24 mouse cellular contexts compared by ENCODE assay signal in genomic region chr12:57842813-57843212, GRCm38 (mm10).
DNase-seq lines count a peak whose midpoint lies in the region; ATAC-seq and TF ChIP-seq lines count a peak whose summit lies in the region.
"Had no signal": no experiment of that assay in that cellular context is flagged by ENCODE, and none has a peak within 500 bp of the region (broad histone marks: within the 10 kb centered on the region; RNA-seq: fewer than 3 reads in every experiment).

No protein-coding gene starts in this region.

- H3K9me3 ChIP-seq in embryonic facial prominence, embryonic 14.5 days (ENCODE audit: control insufficient read depth, low read length): no peaks in the 10 kb centered on the region
- no peaks in the 10 kb centered on the region for H3K9me3 ChIP-seq in embryonic facial prominence, embryonic 10.5 days
- no peaks in the 10 kb centered on the region for H3K9me3 ChIP-seq in hindbrain, embryonic 14.5 days (ENCODE audit: control insufficient read depth, low read length)
- H3K9me3 ChIP-seq in hindbrain, embryonic 16.5 days (ENCODE audit: control insufficient read depth, low read length): no peaks in the 10 kb centered on the region
- no peaks in the 10 kb centered on the region for H3K9me3 ChIP-seq in lung, postnatal 0 days (ENCODE audit: low read length)
- H3K9me3 ChIP-seq: embryonic facial prominence, embryonic 12.5 days; G1E; heart, embryonic 10.5 days; hindbrain, embryonic 12.5 days had no signal

- H3K27me3 ChIP-seq in embryonic facial prominence, embryonic 14.5 days (replicated peaks; ENCODE audit: control insufficient read depth, insufficient read depth, low read length): no peaks in the 10 kb centered on the region
- H3K27me3 ChIP-seq in embryonic facial prominence, embryonic 10.5 days (replicated peaks; ENCODE audit: low read depth, poor library complexity, severe bottlenecking): no peaks in the 10 kb centered on the region
- H3K27me3 ChIP-seq in hindbrain, embryonic 14.5 days (ENCODE audit: control insufficient read depth, insufficient read depth, low read length): no peaks in the 10 kb centered on the region
- no peaks in the 10 kb centered on the region for H3K27me3 ChIP-seq in hindbrain, embryonic 16.5 days (replicated peaks; ENCODE audit: control insufficient read depth, insufficient read depth, low read length)
- no peaks in the 10 kb centered on the region for H3K27me3 ChIP-seq in lung, postnatal 0 days (replicated peaks; ENCODE audit: insufficient read depth, low read length)
- H3K27me3 ChIP-seq: embryonic facial prominence, embryonic 12.5 days; hindbrain, embryonic 12.5 days had no signal

- ATAC-seq in embryonic facial prominence, embryonic 14.5 days (ENCODE audit: low read depth): no peak
- ATAC-seq in hindbrain, embryonic 14.5 days (ENCODE audit: low FRiP score): peak; percentile 64; the same call in 1 of the 2 replicates
- ATAC-seq in hindbrain, embryonic 16.5 days: no peak
- no peak for ATAC-seq in lung, postnatal 0 days
- ATAC-seq: CD4-positive, CD25-positive, alpha-beta regulatory T cell, adult 4 months had no signal

- H3K9ac ChIP-seq in embryonic facial prominence, embryonic 14.5 days (ENCODE audit: low read depth, low read length): no peak overlapping the region
- H3K9ac ChIP-seq in hindbrain, embryonic 14.5 days: no peak overlapping the region
- H3K9ac ChIP-seq in hindbrain, embryonic 16.5 days (ENCODE audit: low read depth, low read length): no peak overlapping the region
- H3K9ac ChIP-seq in lung, postnatal 0 days (replicated peaks; ENCODE audit: low read depth): no peak overlapping the region
- H3K9ac ChIP-seq: embryonic facial prominence, embryonic 12.5 days; hindbrain, embryonic 12.5 days had no signal

- no peak for TF ChIP-seq POLR2A in brain, embryonic 14.5 days (IDR thresholded peaks at IDR 0.05; ENCODE audit: borderline replicate concordance, extremely low read depth, insufficient read depth, insufficient read length, poor library complexity, severe bottlenecking)

- 67% methylated on average over 4 of the region's 4 CpGs for WGBS in embryonic facial prominence, embryonic 14.5 days
- WGBS in embryonic facial prominence, embryonic 10.5 days: 84% methylated on average over 4 of the region's 4 CpGs
- WGBS in hindbrain, embryonic 14.5 days: 71% methylated on average over 4 of the region's 4 CpGs
- 59% methylated on average over 4 of the region's 4 CpGs for WGBS in hindbrain, embryonic 16.5 days
- 40% methylated on average over 4 of the region's 4 CpGs for WGBS in lung, postnatal 0 days

- H3K4me2 ChIP-seq in embryonic facial prominence, embryonic 14.5 days (ENCODE audit: low read depth, low read length): no peak overlapping the region
- no peak overlapping the region for H3K4me2 ChIP-seq in hindbrain, embryonic 14.5 days (replicated peaks)
- no peak overlapping the region for H3K4me2 ChIP-seq in hindbrain, embryonic 16.5 days (ENCODE audit: low read length)
- H3K4me2 ChIP-seq in lung, postnatal 0 days (replicated peaks; ENCODE audit: low read depth, low read length): no peak overlapping the region
- H3K4me2 ChIP-seq: embryonic facial prominence, embryonic 12.5 days; hindbrain, embryonic 12.5 days had no signal

- no peak for TF ChIP-seq CTCF in lung, postnatal 0 days (IDR thresholded peaks at IDR 0.05)
- TF ChIP-seq CTCF in brain, embryonic 14.5 days (IDR thresholded peaks at IDR 0.05; ENCODE audit: borderline replicate concordance, extremely low read depth, insufficient read depth, insufficient read length): no peak

- TF ChIP-seq EP300 in lung, postnatal 0 days (IDR thresholded peaks at IDR 0.05): no peak

- H3K27ac ChIP-seq in embryonic facial prominence, embryonic 14.5 days (replicated peaks; ENCODE audit: low read depth, low read length): no peak overlapping the region
- no peak overlapping the region for H3K27ac ChIP-seq in embryonic facial prominence, embryonic 10.5 days (replicated peaks)
- no peak overlapping the region for H3K27ac ChIP-seq in hindbrain, embryonic 14.5 days
- no peak overlapping the region for H3K27ac ChIP-seq in hindbrain, embryonic 16.5 days (ENCODE audit: low read depth, low read length)
- H3K27ac ChIP-seq in lung, postnatal 0 days (ENCODE audit: low read length): no peak overlapping the region
- H3K27ac ChIP-seq: embryonic facial prominence, embryonic 12.5 days; heart, embryonic 10.5 days; hindbrain, embryonic 12.5 days had no signal

- H3K4me1 ChIP-seq in embryonic facial prominence, embryonic 14.5 days (ENCODE audit: control insufficient read depth, insufficient read depth, low read length): no peaks in the 10 kb centered on the region
- H3K4me1 ChIP-seq in embryonic facial prominence, embryonic 10.5 days: no peaks in the 10 kb centered on the region
- no peaks in the 10 kb centered on the region for H3K4me1 ChIP-seq in hindbrain, embryonic 14.5 days (replicated peaks; ENCODE audit: control insufficient read depth, insufficient read depth, low read length)
- no peaks in the 10 kb centered on the region for H3K4me1 ChIP-seq in hindbrain, embryonic 16.5 days (ENCODE audit: control insufficient read depth, insufficient read depth, low read depth, low read length)
- H3K4me1 ChIP-seq in lung, postnatal 0 days (ENCODE audit: insufficient read depth, low read depth, low read length): no peaks in the 10 kb centered on the region
- H3K4me1 ChIP-seq: embryonic facial prominence, embryonic 12.5 days; heart, embryonic 10.5 days; hindbrain, embryonic 12.5 days had no signal

- peak; percentile 9 for DNase-seq in embryonic facial prominence, embryonic 14.5 days (ENCODE audit: low spot score)
- no peak for DNase-seq in embryonic facial prominence, embryonic 10.5 days (ENCODE audit: low spot score)
- DNase-seq in hindbrain, embryonic 14.5 days (ENCODE audit: low spot score): no peak
- DNase-seq in lung, postnatal 0 days (ENCODE audit: low spot score): peak; percentile 5
- no peak for DNase-seq in lung, postnatal 4 days
- DNase-seq in brain, embryonic 14.5 days (ENCODE audit: low read depth): peak; percentile 75
- DNase-seq in right cerebral cortex, postnatal 10 days (ENCODE audit: low spot score in 2 of 2): no peak
- DNase-seq: adrenal gland, adult 8-10 months; adrenal gland, postnatal 36 days; B cell, adult 2 months; cerebellum, adult 11 months; cerebellum, adult 8-10 months; cerebellum, postnatal 14 days; embryo, embryonic 11 days; gastrocnemius, postnatal 10 days; heart, adult 18-20 months; heart, postnatal 10 days; heart, postnatal 4 days had no signal

- no peaks in the 10 kb centered on the region for H3K36me3 ChIP-seq in embryonic facial prominence, embryonic 14.5 days (ENCODE audit: control insufficient read depth, insufficient read depth, low read length)
- H3K36me3 ChIP-seq in embryonic facial prominence, embryonic 10.5 days (replicated peaks): no peaks in the 10 kb centered on the region
- no peaks in the 10 kb centered on the region for H3K36me3 ChIP-seq in hindbrain, embryonic 14.5 days (replicated peaks; ENCODE audit: control insufficient read depth, insufficient read depth)
- no peaks in the 10 kb centered on the region for H3K36me3 ChIP-seq in hindbrain, embryonic 16.5 days (ENCODE audit: control insufficient read depth, insufficient read depth, low read length)
- no peaks in the 10 kb centered on the region for H3K36me3 ChIP-seq in lung, postnatal 0 days (ENCODE audit: insufficient read depth, low read length)
- H3K36me3 ChIP-seq: embryonic facial prominence, embryonic 12.5 days; G1E; heart, embryonic 10.5 days; hindbrain, embryonic 12.5 days had no signal

- H3K4me3 ChIP-seq in embryonic facial prominence, embryonic 14.5 days (ENCODE audit: low read depth, low read length): no peak overlapping the region
- H3K4me3 ChIP-seq in embryonic facial prominence, embryonic 10.5 days: no peak overlapping the region
- H3K4me3 ChIP-seq in hindbrain, embryonic 14.5 days (replicated peaks; ENCODE audit: low read length): no peak overlapping the region
- H3K4me3 ChIP-seq in hindbrain, embryonic 16.5 days (ENCODE audit: low read length): no peak overlapping the region
- no peak overlapping the region for H3K4me3 ChIP-seq in lung, postnatal 0 days (ENCODE audit: low read depth, low read length)
- H3K4me3 ChIP-seq: embryonic facial prominence, embryonic 12.5 days; heart, embryonic 10.5 days; hindbrain, embryonic 12.5 days had no signal

Comparison
In these comparisons a context has a peak if more than half of its experiments do, and no peak if none do; other contexts are left out.
1. DNase-seq: peak in embryonic facial prominence, embryonic 14.5 days (single experiment), lung, postnatal 0 days (single experiment) and brain, embryonic 14.5 days (single experiment); none in embryonic facial prominence, embryonic 10.5 days (single experiment), hindbrain, embryonic 14.5 days (single experiment), lung, postnatal 4 days (0 of 2) and right cerebral cortex, postnatal 10 days (0 of 2).